Mouse (Mus musculus) spleen, postnatal 10 days (tissue): ENCODE data around the gene Tnip2.

Experiments
- DNase-seq, 2 experiments: peaks; one replicate each; pipeline ENCODE4 v3.0.0; 2021 to 2022; ENCODE audit warnings: low spot score in 2 of 2

The Tnip2 gene

DNA sequence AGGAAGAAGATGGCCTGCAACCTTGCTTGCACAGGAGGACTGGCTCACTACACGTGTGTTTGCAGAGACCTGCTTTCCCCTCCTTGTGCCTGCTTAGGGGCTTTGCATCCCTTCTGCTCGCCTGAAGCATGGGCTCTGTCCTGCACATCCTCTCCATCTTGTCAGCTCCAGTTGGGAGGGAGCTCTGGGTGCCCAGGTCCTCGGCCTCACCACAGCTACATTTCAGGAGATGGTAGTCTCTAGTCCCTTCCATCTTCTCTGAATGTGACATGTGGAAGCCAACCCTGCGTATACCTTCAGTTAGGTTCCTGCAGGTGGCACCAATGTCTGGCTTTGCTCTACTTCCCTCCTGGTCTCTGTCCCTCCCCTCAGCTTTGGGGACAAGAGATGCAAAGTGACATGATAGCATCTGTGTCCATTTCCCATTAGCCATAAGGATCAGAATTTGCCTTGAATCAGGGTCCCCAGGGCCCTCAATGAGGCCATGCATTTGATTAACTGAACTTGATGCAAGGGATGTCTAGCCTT lies 10.2 kb upstream of the Tnip2 start:
- DNase-seq: no peak

DNA sequence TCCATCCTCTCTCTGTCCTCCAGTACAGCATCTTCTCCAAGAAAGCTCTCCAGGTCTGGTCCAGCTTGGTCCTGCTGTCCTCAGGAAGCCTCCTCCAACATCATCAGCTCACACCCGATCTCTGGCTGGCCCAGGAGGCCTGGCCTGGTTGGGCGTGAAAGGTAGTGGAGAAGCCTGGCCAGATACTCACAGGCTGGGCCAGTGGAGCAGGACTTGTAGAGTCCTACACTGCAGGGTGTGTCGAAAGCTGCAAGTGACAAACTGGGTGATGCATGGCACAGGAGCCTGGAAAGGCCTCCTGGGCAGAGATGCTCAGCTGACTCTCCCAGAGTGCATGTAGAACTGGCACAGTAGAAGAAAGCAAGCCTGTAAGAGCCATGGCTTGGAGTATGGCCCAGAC lies 7.5 kb upstream of the Tnip2 start:
- DNase-seq: no peak

DNA sequence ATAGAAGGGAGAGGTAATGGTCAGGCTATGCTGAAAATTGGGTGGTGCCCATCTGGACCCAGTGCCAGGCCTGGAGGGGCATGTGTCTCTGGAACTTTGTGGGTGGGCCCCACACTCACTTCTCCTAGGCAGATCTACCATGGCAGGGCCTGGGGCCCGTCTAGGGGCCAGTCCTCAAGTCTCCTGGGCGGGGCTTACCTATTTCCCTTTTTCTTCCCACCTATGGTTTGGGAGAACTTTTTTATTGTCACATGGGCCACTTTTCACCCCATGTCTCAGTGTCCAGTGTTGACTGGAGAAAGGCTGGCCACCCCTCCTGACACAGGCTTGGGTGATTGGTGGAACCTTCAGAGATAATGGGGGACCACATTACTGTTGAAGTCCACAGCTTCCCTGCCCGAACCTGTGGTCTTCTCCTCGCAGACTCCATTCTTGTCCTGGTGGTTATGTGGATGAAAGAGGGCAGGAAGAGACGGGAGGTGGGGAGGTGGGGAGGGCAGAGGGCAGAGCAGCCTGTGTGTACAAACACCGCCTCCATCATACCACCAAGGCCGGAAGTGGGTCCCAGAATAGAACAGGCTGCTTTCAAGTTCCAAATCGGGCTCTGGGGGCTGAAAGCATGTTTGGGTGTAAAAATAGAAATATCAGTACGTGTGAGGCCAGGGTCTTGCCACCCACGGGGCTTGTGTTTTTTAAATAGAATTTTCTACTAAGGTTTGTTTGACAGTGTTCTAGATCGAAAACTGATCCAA lies 6.8 kb upstream of the Tnip2 start:
- DNase-seq: peak in 1 of 2 experiments; percentile 48

DNA sequence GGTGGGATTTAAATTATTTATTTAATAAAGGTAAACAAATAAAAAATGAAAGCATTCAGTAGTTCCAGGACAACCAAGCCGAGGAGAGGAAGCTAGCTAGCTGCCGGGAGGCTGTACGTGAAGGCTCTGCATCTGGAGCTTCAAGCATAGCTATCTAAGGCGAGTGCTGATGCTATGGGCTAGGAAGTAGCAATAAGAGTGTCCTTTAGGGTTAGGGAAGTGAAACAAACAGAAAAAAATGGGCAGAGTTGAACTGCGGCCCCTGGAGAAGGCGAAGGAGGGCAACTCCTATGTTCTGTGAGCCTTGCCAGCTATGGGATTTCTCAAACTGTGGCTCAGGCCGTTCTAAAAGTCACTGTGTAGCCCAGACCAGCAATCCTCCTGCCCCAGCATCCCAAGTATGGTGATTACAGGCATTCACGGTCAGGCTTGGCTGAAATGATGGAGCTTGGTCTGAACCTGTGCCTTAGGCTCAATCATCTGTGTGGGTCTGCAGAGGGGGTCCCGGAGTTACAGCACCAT lies 5.7 kb upstream of the Tnip2 start:
- DNase-seq: no peak

DNA sequence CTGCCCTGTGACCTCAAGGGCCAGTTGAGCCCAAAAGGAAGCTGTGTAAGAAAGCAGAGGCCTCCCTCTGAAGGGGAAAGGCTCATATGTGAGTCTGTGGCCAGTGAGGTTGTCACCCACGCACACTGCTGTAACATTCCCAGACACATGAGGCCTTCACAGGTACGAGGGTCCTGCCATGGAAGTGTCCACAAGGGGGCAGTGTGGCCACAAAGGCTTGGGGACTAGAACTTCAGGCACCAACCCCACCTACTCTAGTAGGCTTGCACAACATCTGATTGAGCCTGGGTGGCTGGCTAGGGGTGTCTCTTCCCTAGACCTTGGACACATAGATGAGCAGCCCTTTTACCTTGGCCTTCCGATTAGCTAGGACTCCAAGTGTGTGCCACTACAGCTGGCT lies 4.1 kb upstream of the Tnip2 start:
- peak; percentile 85 to 92 for DNase-seq

DNA sequence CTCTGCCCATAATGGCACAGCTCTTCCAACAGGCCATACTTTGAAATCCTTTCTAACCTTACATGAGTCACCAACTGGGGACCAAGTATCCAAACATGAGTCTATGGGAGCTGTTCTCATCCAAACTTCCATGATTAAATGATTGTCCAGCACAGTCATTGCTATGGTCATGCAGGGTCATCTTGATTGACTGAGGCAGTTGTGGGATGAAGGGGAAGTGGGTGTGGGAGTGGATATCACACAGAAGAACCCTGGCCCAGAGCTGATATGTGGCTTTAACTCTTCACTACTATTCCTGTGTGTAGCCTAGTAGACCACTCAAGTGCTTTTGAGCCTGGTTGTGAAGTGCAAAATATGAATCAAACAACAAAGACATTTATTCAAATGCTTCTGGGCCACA lies 1.3 kb upstream of the Tnip2 start:
- DNase-seq: no peak

DNA sequence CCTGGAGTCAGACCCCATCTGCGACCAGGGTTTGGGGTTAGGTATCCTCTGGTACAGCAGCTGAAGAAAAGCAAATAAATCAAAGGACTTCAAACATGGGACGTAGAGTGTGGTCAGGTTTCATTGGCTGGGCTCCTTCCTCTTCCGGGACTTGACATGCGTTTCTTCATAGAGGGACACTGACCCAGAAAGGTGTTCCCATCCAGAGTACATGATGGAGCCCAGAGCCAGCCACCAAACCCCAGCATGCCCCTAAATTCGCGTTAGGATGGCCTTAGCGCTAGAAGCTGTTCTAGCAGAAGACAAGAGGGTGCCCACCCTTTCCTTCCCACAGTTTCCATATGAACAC lies 401 bp upstream of the Tnip2 start:
- peak in 1 of 2 experiments; percentile 48 for DNase-seq

DNA sequence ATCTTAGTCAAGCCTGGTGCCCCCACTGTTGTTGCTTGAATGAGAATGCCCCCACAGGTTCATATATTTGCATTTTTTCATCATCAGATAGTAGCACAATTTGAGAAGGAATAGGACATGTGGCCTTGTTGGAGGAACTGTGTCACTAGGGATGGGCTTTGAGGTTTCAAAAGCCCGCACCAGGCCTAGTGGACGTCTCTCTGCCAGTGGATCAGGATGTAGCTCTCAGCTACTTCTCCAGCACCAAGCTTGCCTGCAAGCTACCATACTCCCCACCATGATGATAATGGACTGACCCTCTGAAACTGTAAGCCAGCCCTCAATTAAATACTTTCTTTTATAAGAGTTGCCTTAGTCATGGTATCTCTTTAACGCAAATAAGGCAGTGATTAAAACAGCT lies 1.3 kb downstream of the Tnip2 start:
- no peak for DNase-seq

DNA sequence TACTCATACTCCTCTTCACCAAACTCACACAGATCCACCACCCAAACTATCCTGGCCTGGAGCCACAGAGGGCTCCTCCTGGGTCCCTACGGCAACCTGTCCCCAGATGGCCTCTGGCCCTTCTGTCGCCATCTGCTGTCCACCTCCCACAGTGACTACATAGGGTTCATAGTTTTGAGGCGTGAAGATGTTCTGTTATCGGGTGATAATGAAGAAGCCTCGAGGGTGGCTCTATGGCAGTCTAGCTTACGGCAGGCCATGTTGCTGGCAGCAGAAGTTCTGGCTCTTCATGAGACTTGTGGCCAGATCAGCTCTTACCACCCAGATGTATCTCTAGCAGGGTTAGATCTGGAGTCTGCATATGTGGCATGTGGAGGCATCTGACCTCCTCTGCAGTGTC lies 11.0 kb downstream of the Tnip2 start:
- no peak for DNase-seq

DNA sequence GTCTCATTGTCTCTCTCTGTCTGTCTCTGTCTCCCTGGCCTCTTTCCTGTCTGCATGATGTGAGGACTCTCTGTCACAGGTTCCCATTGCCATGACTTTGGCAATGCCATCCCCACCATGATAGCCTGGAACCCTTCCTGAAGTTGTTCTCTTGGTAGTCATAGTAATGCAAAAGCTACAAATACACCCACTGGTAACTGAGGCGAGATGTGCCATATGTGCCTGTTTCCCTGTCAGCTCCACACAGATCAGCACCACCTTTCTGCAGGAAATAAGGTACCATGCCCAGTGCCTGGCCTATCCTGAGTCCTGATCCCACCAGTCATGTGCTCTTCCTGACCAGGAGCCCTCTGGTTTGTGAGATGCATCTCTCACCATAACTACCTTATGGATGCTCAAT lies 11.4 kb downstream of the Tnip2 start:
- no peak for DNase-seq

DNA sequence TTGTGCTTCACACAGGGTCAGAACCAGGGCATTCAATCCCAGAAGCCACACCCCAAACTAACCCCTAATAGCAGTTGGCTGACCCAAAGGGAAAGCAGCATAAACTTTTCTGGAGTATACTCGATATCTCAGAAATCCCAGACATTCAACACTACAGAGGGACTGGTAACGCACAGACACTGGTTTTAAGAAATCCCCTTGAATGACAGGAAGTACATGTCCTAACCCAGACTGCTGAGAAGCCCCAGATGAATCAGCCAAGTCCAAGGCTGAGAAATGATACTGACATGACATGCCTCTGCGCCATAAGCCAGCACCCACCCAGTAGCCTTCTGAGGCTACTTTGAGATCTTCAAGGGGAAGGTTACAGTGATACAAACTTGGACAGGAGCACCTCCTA lies 12.2 kb downstream of the Tnip2 start:
- DNase-seq: no peak

DNA sequence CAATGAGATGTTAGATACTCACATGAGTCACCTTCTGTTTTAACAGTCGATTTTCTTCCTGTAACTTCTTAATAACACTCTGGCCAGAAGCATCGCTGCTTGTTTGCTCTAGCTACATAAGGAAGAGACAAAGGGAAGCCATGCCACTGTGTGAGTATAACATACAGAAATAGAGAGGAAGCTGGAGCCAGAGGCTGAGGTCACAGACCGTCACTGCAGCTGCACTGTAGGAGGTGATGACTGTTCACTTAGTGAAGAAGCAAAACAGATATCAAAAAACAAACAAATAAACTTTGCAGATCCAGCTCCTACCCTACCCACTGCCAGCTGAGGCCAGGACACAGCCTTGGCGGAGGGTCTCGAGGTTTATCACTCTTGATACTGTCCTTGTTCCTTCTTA lies 12.9 kb downstream of the Tnip2 start:
- no peak for DNase-seq

DNA sequence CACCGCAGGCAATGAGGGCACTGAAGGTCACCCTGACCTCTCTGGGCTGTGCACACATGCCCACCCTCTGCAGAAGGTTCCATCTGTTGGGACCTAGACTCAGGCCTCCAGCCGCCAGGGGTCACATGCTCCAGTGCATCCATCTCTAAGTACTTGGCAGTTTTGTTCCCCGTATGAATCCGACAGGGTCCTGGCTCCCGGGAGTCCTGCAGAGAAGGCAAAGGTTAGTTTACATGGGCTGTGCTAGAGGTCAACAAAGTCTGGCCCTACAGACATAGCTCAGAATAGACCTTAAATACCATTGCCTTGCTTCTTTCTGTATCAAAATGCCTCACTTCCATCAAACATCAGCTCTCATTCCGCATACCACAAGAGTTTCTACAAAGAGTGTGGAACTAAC lies 17.0 kb downstream of the Tnip2 start:
- no peak for DNase-seq

DNA sequence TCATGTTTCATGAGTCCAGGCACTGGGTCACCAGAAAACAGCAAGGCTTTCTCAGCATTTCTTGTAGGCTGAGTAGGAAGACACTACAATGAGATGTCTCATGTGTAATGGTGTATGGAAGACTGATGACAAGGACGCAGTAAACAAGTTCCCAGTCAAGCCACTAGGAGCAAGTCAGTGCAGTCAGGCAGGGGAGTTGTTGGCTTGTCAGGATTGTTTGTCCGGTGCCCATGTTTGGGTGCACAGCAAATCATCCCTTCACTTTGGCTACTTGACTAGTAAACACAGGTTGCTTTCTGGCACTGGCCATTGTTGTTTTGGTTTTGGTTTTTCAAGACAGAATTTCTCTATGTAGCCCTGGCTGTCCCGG lies 24.4 kb downstream of the Tnip2 start:
- DNase-seq: no peak

DNA sequence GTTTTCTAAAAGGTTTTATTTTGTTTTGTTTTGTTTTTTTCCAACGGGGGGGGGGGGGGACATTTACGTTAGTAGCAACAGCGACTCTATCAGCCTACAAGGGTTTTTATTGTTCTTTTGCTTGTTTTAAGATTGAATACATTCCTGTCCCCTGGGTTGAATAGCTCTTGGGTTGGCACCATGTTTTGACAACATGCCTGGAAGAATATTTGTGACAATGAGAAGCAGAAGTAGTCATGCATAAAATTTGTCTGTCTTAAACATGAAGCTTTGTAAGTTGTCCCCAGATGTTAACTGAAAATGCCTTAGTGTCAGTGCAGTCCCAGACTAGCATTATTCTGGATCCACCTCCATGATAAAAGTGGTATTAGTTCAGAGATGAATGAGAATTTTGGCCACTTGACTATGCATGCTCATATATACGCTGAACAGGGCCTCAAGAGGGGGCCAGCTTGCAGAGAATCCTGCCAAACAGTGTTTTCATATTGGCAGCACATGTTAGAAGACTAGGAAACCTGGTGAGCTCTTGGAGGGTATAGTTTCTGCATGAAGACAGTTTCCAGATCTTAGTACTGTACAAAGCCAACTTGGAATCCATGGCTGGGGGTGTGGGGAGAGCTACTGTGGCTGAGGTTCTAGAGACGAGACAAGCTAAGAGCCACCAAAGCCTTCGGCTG lies 24.9 kb downstream of the Tnip2 start:
- DNase-seq: no peak

DNA sequence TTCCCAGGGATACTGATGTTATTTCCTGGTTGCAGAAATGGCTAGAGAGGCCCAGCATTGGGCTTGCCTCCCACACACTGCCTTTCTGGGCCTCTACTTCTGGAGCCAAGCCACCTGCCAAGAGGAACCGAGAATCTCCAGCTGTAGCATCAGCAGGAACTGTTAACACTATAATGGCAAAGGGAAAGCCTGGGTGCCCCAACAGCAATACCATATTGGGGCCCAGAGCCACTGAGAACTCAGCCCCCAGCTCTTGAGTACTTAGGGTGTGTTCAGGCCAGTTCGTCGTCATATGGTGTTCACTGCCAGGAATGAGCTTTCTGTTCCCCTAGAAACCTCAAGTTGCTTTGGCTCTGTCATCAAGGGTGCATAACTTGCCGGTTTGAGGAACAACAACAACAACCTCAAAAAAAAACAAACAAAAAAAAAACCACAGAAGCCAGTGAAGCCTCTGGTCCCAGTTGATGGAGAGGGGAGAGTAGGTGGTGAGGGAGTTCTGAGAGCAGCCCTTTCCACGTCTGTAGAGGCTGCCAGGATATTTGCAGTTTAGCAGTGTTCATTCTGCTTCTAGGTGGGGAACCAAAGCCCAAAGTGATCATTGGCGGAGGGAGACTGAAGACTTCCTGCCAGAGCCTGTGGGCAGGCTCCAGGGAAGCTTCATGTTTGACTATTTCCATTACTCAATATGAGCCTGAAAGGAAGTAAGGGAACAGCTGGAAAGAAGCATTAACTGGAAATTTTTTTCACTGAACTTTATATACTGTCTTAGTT lies 26.3 kb downstream of the Tnip2 start:
- DNase-seq: no peak

DNA sequence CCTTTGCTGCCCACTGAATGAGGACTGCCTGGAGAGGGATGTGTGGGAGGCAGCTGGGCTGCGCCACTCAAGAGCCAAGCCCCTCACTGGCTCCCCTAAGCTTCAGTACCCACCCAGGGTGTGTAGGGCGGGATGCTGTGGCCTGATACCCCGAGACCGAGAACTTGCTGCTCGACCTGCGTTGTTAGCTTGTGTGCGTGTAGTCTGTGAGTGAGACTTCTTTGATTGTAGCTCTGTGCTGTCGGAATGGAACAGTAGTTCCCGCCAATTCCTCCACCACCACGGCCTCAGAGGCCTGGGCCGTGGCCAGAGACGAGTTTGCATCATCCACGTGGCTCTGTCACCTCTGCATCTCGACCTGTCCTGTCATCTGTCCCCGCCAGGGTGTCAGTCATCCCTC lies 28.1 kb downstream of the Tnip2 start:
- DNase-seq: no peak

DNA sequence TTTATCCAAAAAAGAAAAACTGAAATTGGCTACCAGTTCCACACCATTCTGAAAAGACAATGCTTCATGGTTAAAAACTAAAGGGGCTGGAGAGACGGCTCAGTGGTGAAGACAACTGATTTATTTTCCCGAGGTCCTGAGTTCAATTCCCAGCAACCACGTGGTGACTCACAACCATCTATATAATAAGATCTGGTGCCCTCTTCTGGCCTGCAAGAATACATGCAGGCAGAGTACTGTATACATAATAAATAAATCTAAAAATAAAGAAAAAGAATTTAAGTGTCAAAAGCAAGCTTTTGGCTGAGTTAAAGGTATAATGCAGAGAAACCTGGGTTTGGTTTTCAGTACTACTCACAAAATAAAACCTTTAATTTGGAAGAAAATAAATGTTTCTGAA lies 32.9 kb downstream of the Tnip2 start:
- DNase-seq: no peak

DNA sequence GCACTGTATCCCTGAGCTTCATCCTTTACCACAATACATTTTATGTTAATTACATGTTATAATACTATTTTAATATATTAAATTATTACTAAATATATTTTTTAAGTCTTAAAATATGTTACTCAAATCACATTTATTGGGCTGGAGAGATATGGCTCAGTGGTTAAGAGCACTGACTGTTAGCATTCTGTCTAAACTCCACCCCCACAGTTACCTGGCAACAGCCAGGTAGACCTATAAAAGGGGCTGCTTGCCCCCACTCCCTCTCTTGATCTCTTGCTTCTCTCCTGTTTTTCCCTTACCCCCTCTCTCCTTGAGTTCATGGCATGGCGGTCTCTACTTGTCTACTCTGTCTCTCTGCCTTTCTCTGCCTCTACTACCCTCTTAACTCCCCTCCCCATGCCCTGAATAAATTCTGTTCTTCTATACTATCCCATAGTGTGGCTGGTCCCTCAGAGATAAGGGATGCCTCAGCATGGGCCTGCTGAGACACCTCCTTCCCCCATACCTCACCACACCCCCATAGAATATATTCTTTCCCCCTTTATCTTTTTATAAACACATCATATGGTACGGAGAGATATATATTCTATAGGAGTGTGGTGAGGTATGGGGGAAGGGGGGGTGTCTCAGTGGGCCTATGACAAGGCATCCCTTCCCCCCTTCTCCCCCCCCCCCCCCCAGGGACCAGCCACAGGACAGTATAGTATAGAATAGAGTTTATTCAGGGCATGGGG lies 45.6 kb downstream of the Tnip2 start:
- no peak for DNase-seq

DNA sequence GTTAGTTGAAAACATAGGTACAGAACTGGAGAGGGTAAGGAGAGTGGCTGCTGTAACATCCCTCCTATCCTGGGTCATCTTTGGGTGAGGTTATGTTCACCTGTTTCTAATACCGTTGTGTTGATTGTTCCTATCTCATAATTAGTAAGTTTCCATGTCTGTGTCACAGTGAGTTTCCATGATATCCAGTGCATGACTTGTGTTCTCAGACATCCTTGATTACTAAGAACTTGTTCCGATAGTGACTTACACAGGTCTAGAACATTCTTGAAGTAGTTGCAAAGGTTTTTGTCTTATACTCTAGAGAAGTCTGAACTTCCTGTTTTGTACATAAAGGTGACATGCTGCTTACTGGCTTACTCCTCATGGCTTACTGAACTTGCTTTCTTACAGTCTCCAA lies 47.1 kb downstream of the Tnip2 start:
- DNase-seq: no peak

DNA sequence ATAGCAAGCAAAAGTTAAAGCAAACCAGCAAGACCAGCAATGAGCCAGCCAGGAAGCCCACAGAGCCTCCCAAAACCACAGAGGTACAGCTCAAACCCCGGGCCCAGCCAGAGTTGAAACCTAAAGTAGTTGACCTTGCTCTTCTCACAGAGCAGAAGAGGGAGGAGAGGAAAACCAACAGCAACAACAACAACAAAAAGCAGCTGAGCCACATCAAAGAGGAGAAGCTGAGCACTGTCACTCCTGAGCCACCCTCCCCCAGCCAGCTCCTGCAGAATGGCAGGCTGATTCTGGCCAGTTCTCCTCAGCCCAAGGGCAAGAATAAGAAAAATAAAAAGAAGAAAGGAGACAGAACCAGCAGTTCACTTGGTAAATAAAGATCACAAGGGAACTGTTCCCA lies 47.7 kb downstream of the Tnip2 start:
- DNase-seq: no peak

DNA sequence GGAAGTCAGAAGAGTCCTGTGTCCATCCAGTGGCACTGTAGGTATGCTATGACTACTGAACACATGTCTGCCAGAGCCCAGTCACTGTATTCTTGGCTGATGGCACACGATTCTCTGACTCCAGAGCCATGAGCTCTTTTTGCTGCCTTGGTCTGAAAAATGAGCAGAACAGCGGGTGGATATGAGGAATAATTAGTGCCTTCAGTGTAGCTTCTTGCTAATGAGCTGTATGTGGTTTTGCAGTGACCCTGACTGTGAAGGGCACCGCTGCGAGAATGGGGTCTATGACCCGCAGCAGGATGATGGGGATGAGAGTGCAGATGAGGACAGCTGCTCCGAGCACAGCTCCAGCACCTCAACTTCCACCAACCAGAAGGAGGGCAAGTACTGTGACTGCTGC lies 52.0 kb downstream of the Tnip2 start:
- DNase-seq: no peak
